Mouse (Mus musculus) cortical plate, adult 2 months (tissue): Measurements from ENCODE around the gene Mex3b.

Experiments
- CTCF ChIP-seq: fragments of 200-500 bp; IDR thresholded peaks from 2 replicates; pipeline ENCODE4 v1.5.1; 2011; ENCODE audit warnings: mild to moderate bottlenecking, control low read depth, low read length; ENCODE audit not compliant: insufficient read depth; ENCODE audit errors: extremely low read depth
- POLR2A ChIP-seq: fragments of 200-500 bp; IDR thresholded peaks from 2 replicates; pipeline ENCODE4 v1.6.1; 2011; ENCODE audit warnings: mild to moderate bottlenecking, low read length, control low read depth; ENCODE audit not compliant: insufficient read depth; ENCODE audit errors: extremely low read depth

DNA sequence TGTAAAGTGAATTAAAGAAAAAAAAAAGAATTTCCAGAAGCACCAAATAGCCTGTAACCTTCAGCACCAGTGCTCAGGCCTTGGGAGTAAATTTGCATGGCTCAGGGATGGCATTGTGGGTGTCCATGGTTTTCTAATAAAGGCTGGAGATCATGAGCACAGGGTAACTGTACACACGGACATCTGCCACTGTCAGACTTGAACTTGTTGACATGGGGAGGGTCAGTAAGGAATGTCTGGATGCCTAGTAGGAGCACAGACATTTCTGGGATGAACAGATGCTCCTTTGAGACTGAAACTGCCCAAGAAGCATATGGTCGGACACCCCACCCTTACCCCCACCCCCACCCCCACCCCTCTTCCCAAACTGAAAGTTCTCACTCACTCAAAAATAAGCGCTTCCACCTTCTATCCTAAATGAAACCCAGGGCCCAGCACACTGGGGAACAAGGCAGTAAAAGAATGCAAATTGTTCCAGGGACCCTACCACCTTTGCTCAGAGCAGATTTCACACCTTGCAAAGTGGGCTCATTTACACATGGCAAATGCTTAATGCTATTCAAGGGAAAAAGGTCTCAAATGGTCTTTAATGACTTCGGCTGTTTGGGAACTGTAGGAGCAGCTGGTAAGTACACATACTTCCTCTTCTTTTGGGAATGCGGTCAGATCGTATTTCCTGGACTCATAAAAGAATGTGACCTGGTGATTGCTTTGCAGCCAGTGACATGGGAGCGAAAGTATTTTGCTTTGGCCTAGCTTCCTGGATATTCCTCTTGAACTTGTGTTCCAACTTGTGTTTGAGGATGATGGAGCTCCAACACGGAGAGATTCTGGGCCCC, 32.5 kb downstream of the Mex3b start:
- no peak for TF ChIP-seq POLR2A
- no peak for TF ChIP-seq CTCF
